Mouse (Mus musculus) embryonic fibroblast, embryonic 13.5 days (primary cell): ENCODE measurements around the gene Smim24. TPM values are rescaled to one million over a fixed set of nuclear protein-coding genes. Genes with fewer than 3 reads are reported as not detected.
A peak's percentile ranks its signal among the peaks of the same experiment; 100 is the strongest.

Experiments
- H3K27ac ChIP-seq: 2 replicates; pipeline ENCODE4 v1.5.1; 2012; ENCODE audit warnings: low read length, control low read depth, inconsistent platforms; ENCODE audit not compliant: insufficient read depth
- H3K4me1 ChIP-seq: 2 replicates; pipeline ENCODE4 v1.6.1; 2011; ENCODE audit warnings: low read length; ENCODE audit not compliant: control insufficient read depth, insufficient read depth
- H3K4me3 ChIP-seq: 2 replicates; pipeline ENCODE4 v1.5.1; 2011; ENCODE audit warnings: mild to moderate bottlenecking, control low read depth, low read length; ENCODE audit not compliant: insufficient read depth
- CTCF ChIP-seq: IDR thresholded peaks from 2 replicates; pipeline ENCODE4 v1.5.1; 2011; ENCODE audit warnings: mild to moderate bottlenecking, control low read depth, low read length, moderate library complexity, borderline replicate concordance; ENCODE audit not compliant: insufficient read depth
- POLR2A ChIP-seq: IDR thresholded peaks from 2 replicates; pipeline ENCODE4 v1.6.1; 2011; ENCODE audit warnings: low read depth, mild to moderate bottlenecking, control low read depth, low read length, moderate library complexity
- polyA plus RNA-seq: library from polyadenylated mRNA; stranded (reverse); fragments of >200 nt; gene quantifications from 2 replicates; pipeline ENCODE4 v1.2.4, GENCODE M21; 2011; ENCODE audit warnings: low read depth; ENCODE audit not compliant: missing spikeins, insufficient read length

Gene Smim24
- polyA plus RNA-seq, 1 experiment, result 0.58 TPM

GRCm38 (mm10) chr10:81419111-81419928 lies 26.5 kb downstream of the Smim24 start:
- no peak overlapping the region for H3K4me3 ChIP-seq
- no peak overlapping the region for H3K27ac ChIP-seq
- TF ChIP-seq CTCF, result no peak
- no peak for TF ChIP-seq POLR2A
- peaks cover 4% of the 10 kb centered on the region for H3K4me1 ChIP-seq

GRCm38 (mm10) chr10:81420191-81420767 lies 27.4 kb downstream of the Smim24 start:
- Histone ChIP-seq H3K4me3 (no peak overlapping the region), H3K27ac (no peak overlapping the region), H3K4me1 (peaks cover 3% of the 10 kb centered on the region)
- TF ChIP-seq CTCF (no peak), POLR2A (no peak)

- Histone ChIP-seq H3K4me3 (no peak overlapping the region), H3K4me1 (peaks cover 3% of the 10 kb centered on the region), H3K27ac (no peak overlapping the region)
- TF ChIP-seq POLR2A, result no peak
- no peak for TF ChIP-seq CTCF
Observed at GRCm38 (mm10) chr10:81421041-81421796, 28.4 kb downstream of the Smim24 start.

- Histone ChIP-seq H3K4me3 (no peak overlapping the region), H3K27ac (no peak overlapping the region), H3K4me1 (peaks cover 3% of the 10 kb centered on the region)
- TF ChIP-seq CTCF, result no peak
- no peak for TF ChIP-seq POLR2A
Observed at GRCm38 (mm10) chr10:81421797-81422100, 28.9 kb downstream of the Smim24 start.

- H3K4me3 ChIP-seq, result no peak overlapping the region
- H3K27ac ChIP-seq, result no peak overlapping the region
- H3K4me1 ChIP-seq, result peaks cover 4% of the 10 kb centered on the region
- TF ChIP-seq CTCF (no peak), POLR2A (no peak)
Observed at GRCm38 (mm10) chr10:81422191-81422590, 29.3 kb downstream of the Smim24 start.

GRCm38 (mm10) chr10:81422661-81423217 lies 29.9 kb downstream of the Smim24 start:
- TF ChIP-seq POLR2A (no peak), CTCF (no peak)
- Histone ChIP-seq H3K4me3 (no peak overlapping the region), H3K4me1 (peaks cover 5% of the 10 kb centered on the region), H3K27ac (no peak overlapping the region)

- Histone ChIP-seq H3K27ac (no peak overlapping the region), H3K4me3 (peak overlapping the region; percentile 14), H3K4me1 (peaks cover 5% of the 10 kb centered on the region; the same call in 1 of the 2 replicates)
- TF ChIP-seq POLR2A, result no peak
- no peak for TF ChIP-seq CTCF
Observed at GRCm38 (mm10) chr10:81423476-81424245, 30.8 kb downstream of the Smim24 start.

- H3K4me1 ChIP-seq, result peaks cover 2% of the 10 kb centered on the region; the same call in 1 of the 2 replicates
- H3K4me3 ChIP-seq, result peak overlapping the region; percentile 73
- TF ChIP-seq POLR2A, result peak; percentile 23
- no peak for TF ChIP-seq CTCF
Observed at GRCm38 (mm10) chr10:81424246-81425051, 31.6 kb downstream of the Smim24 start.

More at GRCm38 (mm10) chr10:81424246-81425051, 31.6 kb downstream of the Smim24 start:
- peak overlapping the region; percentile 90 for H3K27ac ChIP-seq
